Mouse (Mus musculus) adrenal gland, adult 2 months (tissue): Measurements from ENCODE around the gene Sec1. TPM values are rescaled to one million over a fixed set of nuclear protein-coding genes. Genes with fewer than 3 reads are reported as not detected.

Experiments used
- DNase-seq: peaks from one replicate; pipeline ENCODE4 v3.0.0; 2021
- polyA plus RNA-seq: library from polyadenylated mRNA; depleted of rRNA; stranded (reverse); fragments of >200 nt; gene quantifications from 2 replicates; pipeline ENCODE4 v1.2.3, GENCODE M21; 2012
- total RNA-seq, 2 experiments: library from RNA; stranded (reverse); gene quantifications; 2 replicates each; pipeline ENCODE4 v1.2.3; 2021

Sec1 gene
- total and polyA plus RNA-seq, 3 experiments = 0.29 to 0.58 (median 0.41) TPM

GRCm38 (mm10) chr7:45717918-45718297 is 23.7 kb upstream of the Sec1 start, which contains the start of gene Sphk2:
Gene Sphk2 (minus strand): TSS chr7:45718002.
- DNase-seq = peak; percentile 97

- DNase-seq = peak; percentile 42
These were observed 23.0 kb upstream of the Sec1 start for GRCm38 (mm10) chr7:45716952-45717917.

- DNase-seq = no peak
These were observed 22.3 kb upstream of the Sec1 start for GRCm38 (mm10) chr7:45716460-45716857.

GRCm38 (mm10) chr7:45715741-45716459 is 21.7 kb upstream of the Sec1 start:
- peak; percentile 38 for DNase-seq

GRCm38 (mm10) chr7:45715090-45715708 is 21.0 kb upstream of the Sec1 start, which contains the start of gene Rpl18:
Gene Rpl18 (plus strand): TSS chr7:45715457.
- DNase-seq = peak; percentile 99

GRCm38 (mm10) chr7:45714630-45715089 is 20.5 kb upstream of the Sec1 start:
- DNase-seq = no peak

GRCm38 (mm10) chr7:45713881-45714520 is 19.8 kb upstream of the Sec1 start:
- DNase-seq = peak; percentile 38

GRCm38 (mm10) chr7:45713396-45713795 is 19.2 kb upstream of the Sec1 start:
- DNase-seq = no peak

- peak; percentile 90 for DNase-seq
These were observed 18.0 kb upstream of the Sec1 start for GRCm38 (mm10) chr7:45712022-45712757.

- no peak for DNase-seq
These were observed 17.3 kb upstream of the Sec1 start for GRCm38 (mm10) chr7:45711316-45712021.

- DNase-seq = peak; percentile 43
These were observed 16.4 kb upstream of the Sec1 start for GRCm38 (mm10) chr7:45710477-45711191.

GRCm38 (mm10) chr7:45709677-45710355 is 15.6 kb upstream of the Sec1 start:
- peak; percentile 35 for DNase-seq

- peak; percentile 41 for DNase-seq
These were observed 14.8 kb upstream of the Sec1 start for GRCm38 (mm10) chr7:45709036-45709435.

GRCm38 (mm10) chr7:45708221-45708761 is 14.1 kb upstream of the Sec1 start:
- DNase-seq = peak; percentile 60

GRCm38 (mm10) chr7:45707375-45707967 is 13.3 kb upstream of the Sec1 start:
- peak; percentile 98 for DNase-seq

- peak; percentile 93 for DNase-seq
These were observed 12.6 kb upstream of the Sec1 start for GRCm38 (mm10) chr7:45706721-45707241.

GRCm38 (mm10) chr7:45705873-45706281 is 11.7 kb upstream of the Sec1 start:
- DNase-seq = peak; percentile 91

- DNase-seq = no peak
These were observed 11.3 kb upstream of the Sec1 start for GRCm38 (mm10) chr7:45705443-45705864.
